Mouse (Mus musculus) stomach, embryonic 15.5 days (tissue): ENCODE results near the gene Sec22b. TPM values are rescaled to one million over a fixed set of nuclear protein-coding genes. Genes with fewer than 3 reads are reported as not detected.

Experiments
- ATAC-seq: fragments of 200-750 bp; cut with Nextera tagmentation; 2 replicates; pipeline ENCODE4 v1.8.0; 2017; ENCODE audit warnings: low read depth, moderate number of reproducible peaks, moderate TSS enrichment; ENCODE audit not compliant: insufficient read depth, low FRiP score
- H3K27ac ChIP-seq: fragments of 300-500 bp; sonication (generic); 2 replicates; pipeline ENCODE4 v1.5.1; 2015; ENCODE audit warnings: mild to moderate bottlenecking, inconsistent platforms
- H3K27me3 ChIP-seq: fragments of 300-500 bp; sonication (generic); replicated peaks from 2 replicates; pipeline ENCODE4 v1.6.1; 2015; ENCODE audit warnings: inconsistent platforms
- H3K36me3 ChIP-seq: fragments of 300-500 bp; sonication (generic); 2 replicates; pipeline ENCODE4 v1.6.1; 2015; ENCODE audit warnings: inconsistent platforms
- H3K4me1 ChIP-seq: fragments of 300-500 bp; sonication (generic); 2 replicates; pipeline ENCODE4 v1.6.1; 2015; ENCODE audit warnings: inconsistent platforms
- H3K4me2 ChIP-seq: fragments of 300-500 bp; sonication (generic); 2 replicates; pipeline ENCODE4 v1.6.1; 2015; ENCODE audit warnings: mild to moderate bottlenecking, inconsistent platforms
- H3K4me3 ChIP-seq: fragments of 300-500 bp; sonication (generic); replicated peaks from 2 replicates; pipeline ENCODE4 v1.5.1; 2015; ENCODE audit warnings: inconsistent platforms
- H3K9ac ChIP-seq: fragments of 300-500 bp; sonication (generic); 2 replicates; pipeline ENCODE4 v1.6.1; 2015; ENCODE audit warnings: inconsistent platforms
- H3K9me3 ChIP-seq: fragments of 300-500 bp; sonication (generic); 2 replicates; pipeline ENCODE4 v1.6.1; 2016; ENCODE audit warnings: inconsistent platforms
- WGBS: fragments of 180-500 bp; shearing (Covaris S2); methylation state at CpG from one replicate; pipeline ENCODE4 v1.1.7; 2015; 5-methylcytosine and 5-hydroxymethylcytosine counted together
- polyA plus RNA-seq: library from polyadenylated mRNA; unstranded; fragments of >200 nt; fragmentation: Nextera tagmentation; extraction: Ambion mirVana; gene quantifications from 2 replicates; pipeline ENCODE4 v1.2.1, GENCODE M21; 2015

The Sec22b gene
- polyA plus RNA-seq, 1 experiment from 2014 or later: 139 TPM

GRCm38 (mm10) chr3:97915081-97915480 is 14.1 kb downstream of the Sec22b start:
- peaks cover 18% of the 10 kb centered on the region; the same call in 1 of the 2 replicates for H3K36me3 ChIP-seq

GRCm38 (mm10) chr3:97918885-97919550 is 18.0 kb downstream of the Sec22b start:
- Histone ChIP-seq H3K36me3 (peaks cover 20% of the 10 kb centered on the region), H3K9me3 (no peaks in the 10 kb centered on the region), H3K4me2 (no peak overlapping the region), H3K27ac (no peak overlapping the region), H3K4me3 (no peak overlapping the region), H3K4me1 (no peaks in the 10 kb centered on the region), H3K27me3 (no peaks in the 10 kb centered on the region), H3K9ac (no peak overlapping the region)
- no peak for ATAC-seq
- 90% methylated on average over 10 of the region's 10 CpGs for WGBS

More at GRCm38 (mm10) chr3:97915081-97915480, 14.1 kb downstream of the Sec22b start:
- Histone ChIP-seq H3K9me3 (no peaks in the 10 kb centered on the region), H3K4me3 (no peak overlapping the region), H3K9ac (no peak overlapping the region), H3K4me1 (no peaks in the 10 kb centered on the region), H3K27me3 (no peaks in the 10 kb centered on the region), H3K4me2 (no peak overlapping the region), H3K27ac (no peak overlapping the region)
- ATAC-seq: no peak
- 64% methylated on average over 4 of the region's 4 CpGs for WGBS

GRCm38 (mm10) chr3:97925246-97925645 is 24.3 kb downstream of the Sec22b start:
- Histone ChIP-seq H3K9ac (no peak overlapping the region), H3K36me3 (peaks cover 6% of the 10 kb centered on the region), H3K4me3 (no peak overlapping the region), H3K4me2 (no peak overlapping the region), H3K27ac (no peak overlapping the region), H3K4me1 (0 out of 2 replicates have a peak, but pooled peaks cover 6% of the 10 kb centered on the region), H3K27me3 (no peaks in the 10 kb centered on the region), H3K9me3 (no peaks in the 10 kb centered on the region)
- ATAC-seq: no peak
- 92% methylated on average over 2 of the region's 2 CpGs for WGBS

DNA sequence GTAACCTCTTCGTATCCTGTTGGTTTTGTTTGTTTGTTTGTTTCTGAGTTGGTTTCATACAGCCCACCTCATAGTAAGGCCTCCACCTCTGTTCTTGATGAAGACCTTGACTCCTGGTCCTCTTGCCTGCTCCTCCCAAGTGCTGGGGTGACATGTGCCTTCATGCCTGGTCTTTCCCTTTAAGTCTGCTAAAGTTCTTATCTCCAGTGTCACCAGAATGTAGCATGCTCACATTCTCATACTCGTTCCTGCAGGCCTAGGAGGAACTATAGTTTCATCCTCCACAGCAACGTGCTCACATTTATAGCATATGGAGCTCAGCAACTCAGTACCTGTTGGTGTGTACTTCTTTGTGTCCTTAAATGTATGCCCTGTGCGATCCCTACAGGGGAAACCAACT is 26.3 kb downstream of the Sec22b start:
- no peak overlapping the region for H3K27ac ChIP-seq
- H3K27me3 ChIP-seq: no peaks in the 10 kb centered on the region
- no peak overlapping the region for H3K9ac ChIP-seq
- 54% methylated on average over 4 of the region's 4 CpGs for WGBS
- ATAC-seq: no peak
- peaks cover 13% of the 10 kb centered on the region for H3K4me1 ChIP-seq
- no peaks in the 10 kb centered on the region for H3K9me3 ChIP-seq
- no peaks in the 10 kb centered on the region for H3K36me3 ChIP-seq
- no peak overlapping the region for H3K4me3 ChIP-seq
- H3K4me2 ChIP-seq: no peak overlapping the region

- ATAC-seq: peak; percentile 64; the same call in 1 of the 2 replicates
- Histone ChIP-seq H3K4me2 (no peak overlapping the region), H3K9ac (no peak overlapping the region), H3K4me3 (no peak overlapping the region), H3K27ac (no peak overlapping the region), H3K27me3 (no peaks in the 10 kb centered on the region), H3K9me3 (no peaks in the 10 kb centered on the region), H3K4me1 (peaks cover 18% of the 10 kb centered on the region), H3K36me3 (no peaks in the 10 kb centered on the region)
- WGBS: 51% methylated on average over 9 of the region's 9 CpGs
These were observed 28.2 kb downstream of the Sec22b start for GRCm38 (mm10) chr3:97928968-97929858.

- H3K9me3 ChIP-seq: no peaks in the 10 kb centered on the region
- no peak for ATAC-seq
- H3K36me3 ChIP-seq: no peaks in the 10 kb centered on the region
- no peak overlapping the region for H3K4me2 ChIP-seq
- H3K27ac ChIP-seq: no peak overlapping the region
- 43% methylated on average over 12 of the region's 12 CpGs for WGBS
- H3K4me3 ChIP-seq: no peak overlapping the region
- no peak overlapping the region for H3K9ac ChIP-seq
- H3K4me1 ChIP-seq: peaks cover 18% of the 10 kb centered on the region
- H3K27me3 ChIP-seq: no peaks in the 10 kb centered on the region
These were observed 29.3 kb downstream of the Sec22b start for GRCm38 (mm10) chr3:97930141-97930786.

DNA sequence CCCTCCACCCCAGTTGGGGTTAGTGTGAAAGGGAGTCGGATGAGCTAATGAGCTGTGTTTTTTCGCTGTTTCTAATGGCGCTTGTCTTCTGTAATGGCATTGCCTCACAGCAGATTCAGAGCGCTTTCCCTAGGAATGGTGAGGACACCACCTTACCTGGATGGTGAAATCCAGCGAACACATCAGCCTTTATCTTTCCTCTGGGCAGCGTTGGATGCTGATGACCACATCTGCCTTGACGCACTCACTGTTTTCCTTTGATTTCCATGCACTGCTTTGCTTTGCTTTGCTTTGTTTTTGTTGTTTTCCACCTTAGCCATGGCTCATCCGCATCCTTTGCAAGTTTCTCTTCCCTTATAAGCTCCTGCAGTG is 29.8 kb downstream of the Sec22b start:
- Histone ChIP-seq H3K9me3 (no peaks in the 10 kb centered on the region), H3K36me3 (no peaks in the 10 kb centered on the region), H3K4me3 (no peak overlapping the region), H3K9ac (no peak overlapping the region), H3K27ac (no peak overlapping the region), H3K4me1 (peaks cover 18% of the 10 kb centered on the region), H3K4me2 (no peak overlapping the region), H3K27me3 (no peaks in the 10 kb centered on the region)
- WGBS: 80% methylated on average over 8 of the region's 8 CpGs
- no peak for ATAC-seq

DNA sequence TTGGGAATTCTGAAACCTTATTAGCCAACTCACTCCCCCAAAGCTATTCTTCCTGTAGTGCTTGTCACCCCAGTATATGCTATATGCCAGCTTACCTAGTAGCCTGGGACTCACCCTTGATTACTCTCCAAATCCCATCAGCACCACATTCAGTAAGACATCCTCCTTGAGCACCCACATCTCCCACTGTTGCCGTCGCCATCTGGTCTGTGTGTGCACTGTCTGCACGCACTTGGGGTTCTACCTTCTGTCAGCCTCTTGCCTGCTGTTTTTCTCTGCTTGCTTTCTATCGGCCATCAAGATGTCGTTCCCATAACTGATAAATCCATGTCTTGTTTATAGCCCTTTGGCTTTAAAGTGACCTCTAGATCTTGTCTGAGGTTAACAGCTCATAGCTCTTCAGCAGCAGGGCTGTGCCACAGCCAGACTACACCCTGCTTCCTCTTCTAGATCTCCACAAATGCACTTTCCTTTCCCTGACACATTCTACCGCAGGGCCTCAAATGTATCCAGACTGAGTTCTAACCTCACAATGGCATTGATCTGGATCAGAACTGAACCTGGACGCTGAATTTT is 30.4 kb downstream of the Sec22b start:
- Histone ChIP-seq H3K9me3 (no peaks in the 10 kb centered on the region), H3K27ac (no peak overlapping the region), H3K4me3 (no peak overlapping the region), H3K27me3 (no peaks in the 10 kb centered on the region), H3K4me2 (no peak overlapping the region), H3K4me1 (peaks cover 18% of the 10 kb centered on the region), H3K9ac (no peak overlapping the region), H3K36me3 (no peaks in the 10 kb centered on the region)
- no peak for ATAC-seq
- 55% methylated on average over 7 of the region's 7 CpGs for WGBS

DNA sequence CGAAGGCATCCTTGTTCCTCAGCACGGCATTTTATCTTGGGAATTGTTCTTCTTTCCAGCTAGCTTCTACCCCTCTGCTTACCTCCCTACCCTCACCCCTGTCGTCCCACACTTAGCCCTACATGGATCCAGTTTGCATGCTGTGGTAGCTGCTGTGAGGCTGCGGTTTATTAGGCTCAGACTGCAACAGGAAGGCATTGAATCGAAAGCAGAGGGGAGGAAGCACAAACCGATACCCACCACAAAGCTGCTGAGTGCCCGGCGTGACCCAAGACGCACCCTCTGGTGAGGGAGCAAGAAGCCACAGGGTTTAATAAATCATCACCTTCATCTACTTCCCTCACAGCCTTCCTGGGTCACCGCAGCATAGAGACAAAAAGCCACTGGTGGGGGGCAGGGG is 31.1 kb downstream of the Sec22b start:
- 22% methylated on average over 10 of the region's 10 CpGs for WGBS
- Histone ChIP-seq H3K27me3 (no peaks in the 10 kb centered on the region), H3K9ac (no peak overlapping the region), H3K4me3 (0 out of 2 replicates have a peak overlapping the region, but pooled peaks have one; percentile 9), H3K4me2 (peak overlapping the region; percentile 33), H3K27ac (no peak overlapping the region), H3K4me1 (peaks cover 18% of the 10 kb centered on the region), H3K36me3 (no peaks in the 10 kb centered on the region), H3K9me3 (no peaks in the 10 kb centered on the region)
- ATAC-seq: no peak

DNA sequence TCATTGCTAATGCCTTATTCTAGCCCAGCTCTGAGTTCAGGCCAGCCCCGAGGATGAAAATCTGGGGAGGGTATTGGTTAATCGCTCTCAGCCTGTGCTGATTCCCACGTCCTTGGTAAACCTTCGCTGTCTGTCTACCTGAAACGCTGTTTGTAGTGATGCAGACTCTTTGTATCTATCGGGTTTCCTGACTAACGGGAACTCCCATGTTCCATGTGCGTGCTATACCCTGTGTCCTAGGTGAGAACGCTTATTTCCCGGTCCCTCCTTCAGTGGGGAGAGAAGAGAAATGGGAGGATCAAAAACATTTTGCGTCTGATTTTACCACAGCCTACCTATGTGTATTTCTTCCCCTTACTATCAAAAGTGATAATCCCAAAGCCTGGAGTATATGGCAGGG is 31.8 kb downstream of the Sec22b start:
- H3K9me3 ChIP-seq: no peaks in the 10 kb centered on the region
- H3K9ac ChIP-seq: no peak overlapping the region
- H3K36me3 ChIP-seq: no peaks in the 10 kb centered on the region
- 41% methylated on average over 11 of the region's 11 CpGs for WGBS
- H3K27ac ChIP-seq: no peak overlapping the region
- peaks cover 18% of the 10 kb centered on the region for H3K4me1 ChIP-seq
- H3K27me3 ChIP-seq: no peaks in the 10 kb centered on the region
- no peak overlapping the region for H3K4me2 ChIP-seq
- no peak for ATAC-seq
- no peak overlapping the region for H3K4me3 ChIP-seq

DNA sequence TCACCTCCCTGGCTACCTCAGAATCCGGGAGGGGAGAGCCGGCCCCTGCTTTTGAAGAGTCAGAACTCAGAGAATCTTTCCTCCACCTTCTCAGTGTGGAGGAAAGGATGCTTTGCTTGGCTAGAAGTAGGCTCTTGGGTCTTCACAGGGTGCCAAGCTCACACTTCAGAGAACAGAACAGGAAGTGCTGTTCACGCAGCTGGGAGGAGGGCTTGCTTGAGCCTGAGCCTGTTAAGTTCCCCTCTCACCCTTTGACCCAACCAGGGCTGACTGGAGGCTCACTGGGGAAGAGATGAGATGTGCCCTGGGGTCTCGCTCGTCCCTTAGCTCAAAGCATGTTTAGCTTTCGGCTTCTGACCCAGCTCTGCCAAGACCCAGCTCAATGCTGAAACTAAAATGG is 32.3 kb downstream of the Sec22b start:
- H3K9ac ChIP-seq: no peak overlapping the region
- peaks cover 20% of the 10 kb centered on the region for H3K4me1 ChIP-seq
- 47% methylated on average over 6 of the region's 6 CpGs for WGBS
- H3K27ac ChIP-seq: no peak overlapping the region
- no peak for ATAC-seq
- 0 out of 2 replicates have a peak overlapping the region, but pooled peaks have one; percentile 17 for H3K4me2 ChIP-seq
- no peaks in the 10 kb centered on the region for H3K9me3 ChIP-seq
- H3K36me3 ChIP-seq: no peaks in the 10 kb centered on the region
- H3K4me3 ChIP-seq: no peak overlapping the region
- H3K27me3 ChIP-seq: no peaks in the 10 kb centered on the region
